Mouse (Mus musculus) olfactory bulb, adult 2 months (tissue): ENCODE measurements around the gene Arhgap4.

Experiments used
- CTCF ChIP-seq: fragments of 200-500 bp; IDR thresholded peaks from 2 replicates; pipeline ENCODE4 v1.5.1; 2012; ENCODE audit warnings: low read depth, mild to moderate bottlenecking, low read length, moderate library complexity; ENCODE audit not compliant: insufficient read depth
- POLR2A ChIP-seq: fragments of 200-500 bp; IDR thresholded peaks from 2 replicates; pipeline ENCODE4 v1.6.1; 2012; ENCODE audit warnings: mild to moderate bottlenecking, low read depth, low read length, moderate library complexity; ENCODE audit not compliant: insufficient read depth

DNA sequence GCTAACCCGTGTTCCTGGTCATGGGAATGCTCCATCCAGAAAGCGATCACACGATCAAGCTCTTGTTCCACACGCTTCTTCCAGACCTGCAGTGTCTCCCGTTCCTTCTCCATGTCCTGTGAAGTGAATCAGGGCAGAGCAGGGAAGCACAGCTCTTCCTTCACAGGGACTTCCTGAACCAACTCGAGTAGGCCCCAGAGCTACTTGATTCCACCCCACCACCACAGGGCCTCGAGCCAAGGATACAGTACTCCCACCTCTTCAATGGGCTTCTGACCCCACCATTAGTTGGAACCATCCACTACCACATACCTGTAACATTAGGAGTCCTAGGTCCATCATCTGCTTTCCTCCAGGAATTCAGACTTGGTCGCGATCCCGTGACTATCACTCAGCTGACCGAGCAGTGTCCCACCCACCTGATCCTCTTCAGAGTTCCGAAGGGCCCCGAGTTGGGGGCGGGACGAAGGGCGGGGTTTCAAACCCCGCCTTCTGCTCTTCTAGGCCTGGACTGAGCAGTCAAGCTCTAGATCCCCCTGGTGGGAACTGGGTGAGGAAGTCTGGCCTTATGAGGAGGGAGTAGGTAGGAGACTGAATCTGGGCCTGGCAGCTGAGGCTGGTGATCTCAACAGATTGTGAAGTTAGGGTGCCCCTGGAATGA, 8.9 kb upstream of the Arhgap4 start, which contains the start of gene Renbp:
- TF ChIP-seq CTCF = no peak
- TF ChIP-seq POLR2A = no peak
